Mouse (Mus musculus): Measurements from ENCODE around the gene Gm7030.
"Not testable (repeated sequence)": the region's sequence is repeated elsewhere in the genome, so short reads cannot be mapped to it uniquely, and the experiment has no call there.

Gm7030 gene

DNA sequence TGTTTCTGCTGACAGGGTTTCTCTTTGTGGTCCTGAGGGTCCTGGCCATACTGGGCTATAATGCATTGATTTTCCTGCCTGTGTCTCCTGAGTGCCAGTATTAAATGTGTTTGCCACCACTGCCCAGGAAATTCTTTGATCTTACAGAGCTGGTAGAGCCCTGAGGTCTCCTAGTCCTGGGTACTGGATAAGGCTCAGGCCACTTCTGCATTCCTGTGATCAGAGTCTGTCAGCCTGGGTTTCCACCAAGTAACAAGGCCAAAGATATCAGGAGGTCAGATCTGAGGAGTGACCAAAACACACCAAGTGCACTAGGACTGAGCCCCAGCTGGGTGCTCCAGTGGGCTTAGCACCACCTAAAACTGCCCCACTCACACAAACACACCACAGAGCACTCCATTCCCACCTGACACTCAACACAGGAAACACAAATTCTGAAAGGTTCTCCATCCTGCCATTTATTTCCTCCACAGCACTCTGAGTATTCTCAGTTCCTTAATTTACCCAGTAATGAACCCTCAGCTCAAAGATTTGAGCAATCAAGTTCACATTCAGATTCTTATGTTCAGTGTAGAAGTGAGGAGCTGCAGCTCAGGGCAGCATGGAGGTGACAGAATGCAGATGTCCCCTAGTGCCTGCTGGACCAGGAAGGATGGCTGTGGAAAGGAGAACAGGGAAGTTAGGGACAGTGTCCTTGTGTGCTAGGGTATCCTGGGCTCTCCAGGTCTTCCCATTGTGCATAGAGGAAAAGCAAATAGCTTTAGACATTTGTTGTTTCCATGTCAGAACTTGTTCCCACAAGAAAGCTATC is 6.4 kb upstream of the Gm7030 start:
- peak; percentile 0 for DNase-seq (ENCODE audit: low spot score)

DNA sequence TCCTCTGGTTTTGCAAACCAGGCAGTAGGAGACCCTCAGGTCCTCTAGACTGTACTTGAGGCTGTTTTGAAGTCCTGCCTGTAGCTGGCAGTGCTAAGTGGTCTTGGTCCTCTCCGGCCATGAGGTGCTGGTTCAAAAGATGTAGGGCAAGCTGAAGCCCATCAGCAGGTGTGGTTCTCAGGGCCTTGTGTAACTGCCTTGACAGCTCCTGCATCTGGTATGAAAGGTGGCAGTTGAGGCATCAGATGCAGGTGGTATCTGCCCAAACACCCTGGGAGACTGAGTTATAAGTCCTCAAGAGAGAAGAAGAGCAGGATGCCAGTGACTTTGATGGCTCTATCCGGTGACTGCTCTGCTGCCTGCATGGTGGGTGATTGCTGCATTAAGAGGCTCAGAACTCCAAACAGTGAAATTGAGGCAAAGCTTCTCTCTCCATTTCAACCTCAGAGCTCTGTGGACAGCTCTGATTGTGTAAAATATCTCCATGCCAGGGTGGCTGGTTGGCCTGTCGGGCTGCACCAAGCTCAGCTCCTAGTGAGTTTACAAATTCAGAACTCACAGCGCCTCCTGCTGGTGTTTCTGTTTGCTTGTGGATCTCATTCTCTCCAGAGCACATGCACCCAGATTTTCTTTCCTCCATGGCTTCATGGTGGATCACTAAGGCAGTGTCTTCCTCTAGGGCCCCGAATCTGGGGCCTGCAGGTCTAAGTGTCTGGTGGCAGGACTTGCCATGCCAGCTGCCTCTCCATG is 2.5 kb upstream of the Gm7030 start:
- DNase-seq (ENCODE audit: low spot score) = peak; percentile 0

DNA sequence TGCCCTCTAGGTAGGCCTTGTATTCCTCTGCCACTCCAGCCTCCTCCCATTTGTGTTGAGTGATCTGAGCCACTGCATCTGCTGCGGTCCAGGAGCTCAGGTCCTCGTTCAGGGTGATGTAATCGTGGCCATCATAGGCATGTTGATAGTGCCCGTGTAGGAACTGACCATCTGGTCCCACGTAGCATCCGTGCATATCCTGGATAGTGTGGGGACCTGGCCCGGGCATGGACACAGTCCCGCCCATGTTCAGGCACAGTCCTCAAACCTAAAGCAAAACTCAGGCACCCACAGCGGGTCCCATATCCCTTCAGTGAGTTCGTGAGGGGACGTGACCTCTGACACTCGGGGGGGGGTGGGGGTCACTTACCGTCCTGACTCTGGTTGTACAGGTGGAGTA is 700 bp downstream of the Gm7030 start:
- DNase-seq (ENCODE audit: low spot score) = not testable (repeated sequence)

DNA sequence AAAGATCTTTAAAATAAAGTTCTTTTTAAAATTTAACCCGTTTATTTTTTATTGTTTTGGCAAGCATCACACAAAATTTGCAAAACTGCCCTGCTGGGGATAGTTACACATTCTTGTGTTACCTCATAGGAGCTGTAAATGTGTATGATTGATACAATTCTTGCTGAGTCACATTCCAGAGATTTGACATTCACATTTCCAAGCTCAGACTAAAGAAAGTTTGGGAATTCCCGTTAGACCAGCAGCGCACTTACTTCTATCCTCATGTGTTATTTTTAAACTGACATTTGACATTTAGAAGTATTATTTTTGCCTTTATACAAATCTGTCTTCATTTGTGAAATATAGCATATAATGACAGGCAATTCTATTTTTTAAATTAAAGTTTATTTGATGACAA is 5.1 kb downstream of the Gm7030 start:
- DNase-seq (ENCODE audit: low spot score) = not testable (repeated sequence)

DNA sequence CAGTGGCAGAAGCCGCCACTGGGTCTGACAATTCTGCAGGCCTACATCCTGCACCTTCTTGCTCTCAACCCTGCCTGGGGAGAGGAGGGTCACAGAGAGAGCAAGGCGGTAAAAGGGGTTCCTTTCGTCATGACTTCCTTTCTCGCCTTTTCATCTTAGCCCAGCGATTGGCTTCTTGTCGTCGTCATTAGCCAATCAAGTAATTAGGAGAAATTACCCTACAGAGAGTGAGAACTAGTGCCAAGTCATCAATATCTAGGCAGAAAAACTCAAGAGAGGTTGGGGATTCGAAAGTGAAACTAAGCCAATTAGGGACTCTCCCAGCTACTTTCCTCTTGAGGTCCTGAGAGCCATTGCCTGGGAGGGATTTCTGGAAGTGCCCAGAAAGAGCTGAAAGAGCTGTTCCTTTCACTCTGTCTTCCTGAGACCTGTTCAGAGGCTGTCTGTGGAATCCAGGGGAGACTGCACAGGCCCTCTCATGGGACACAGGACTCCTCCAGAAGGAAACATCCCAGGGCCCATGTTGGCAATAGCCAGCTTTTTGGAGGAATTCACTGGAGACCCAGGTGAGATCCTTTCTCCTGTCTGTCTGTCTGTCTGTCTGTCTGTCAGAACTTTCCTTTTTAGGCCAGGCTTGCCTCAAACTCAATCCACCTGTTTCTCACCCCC is 7.7 kb downstream of the Gm7030 start, which contains the start of gene Gm19684:
TSS of gene Gm19684 (plus strand) at position 327 of the 669 bp plus-strand sequence.
- peak; percentile 64 for DNase-seq (ENCODE audit: low spot score)

DNA sequence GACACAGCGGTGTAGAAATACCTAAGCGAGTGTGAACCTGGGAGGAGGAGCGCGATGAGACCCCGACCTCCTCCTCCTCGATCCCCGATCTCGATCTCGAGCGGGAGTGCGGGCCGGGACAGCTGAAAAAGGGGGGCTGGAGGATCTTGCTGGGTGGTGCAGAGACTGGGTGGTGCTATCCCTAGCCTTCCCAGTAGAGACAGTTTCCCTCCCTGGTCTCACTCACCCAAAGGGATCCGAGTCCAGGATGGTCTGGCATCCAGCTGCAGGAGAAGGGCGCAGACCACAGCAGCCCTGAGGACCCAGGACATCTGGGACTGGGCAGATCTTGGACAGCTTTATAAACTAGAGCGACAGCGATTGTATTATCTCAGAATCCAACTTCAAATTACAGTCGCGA is 8.4 kb downstream of the Gm7030 start:
- DNase-seq (ENCODE audit: low spot score) = not testable (repeated sequence)

DNA sequence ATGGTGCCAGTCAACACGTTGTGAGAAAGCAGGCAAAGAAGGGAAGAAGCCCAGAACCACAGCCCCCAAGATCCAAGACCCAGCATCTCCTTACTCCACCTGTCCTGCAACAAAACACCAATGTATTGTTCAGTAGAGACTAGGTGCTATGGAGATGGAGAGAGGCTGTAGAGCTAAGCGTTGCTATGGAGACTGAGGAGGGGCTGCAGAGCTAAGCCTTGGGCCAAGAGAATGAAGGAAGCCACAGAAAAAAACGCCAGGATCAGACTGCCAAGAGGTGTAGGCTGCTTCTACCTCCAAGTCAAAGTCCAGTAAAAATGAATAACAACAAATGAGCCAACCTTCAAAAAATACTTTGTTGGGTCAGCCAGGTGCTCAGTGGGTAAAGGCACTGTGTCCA is 12.7 kb downstream of the Gm7030 start:
- DNase-seq (ENCODE audit: low spot score) = not testable (repeated sequence)

DNA sequence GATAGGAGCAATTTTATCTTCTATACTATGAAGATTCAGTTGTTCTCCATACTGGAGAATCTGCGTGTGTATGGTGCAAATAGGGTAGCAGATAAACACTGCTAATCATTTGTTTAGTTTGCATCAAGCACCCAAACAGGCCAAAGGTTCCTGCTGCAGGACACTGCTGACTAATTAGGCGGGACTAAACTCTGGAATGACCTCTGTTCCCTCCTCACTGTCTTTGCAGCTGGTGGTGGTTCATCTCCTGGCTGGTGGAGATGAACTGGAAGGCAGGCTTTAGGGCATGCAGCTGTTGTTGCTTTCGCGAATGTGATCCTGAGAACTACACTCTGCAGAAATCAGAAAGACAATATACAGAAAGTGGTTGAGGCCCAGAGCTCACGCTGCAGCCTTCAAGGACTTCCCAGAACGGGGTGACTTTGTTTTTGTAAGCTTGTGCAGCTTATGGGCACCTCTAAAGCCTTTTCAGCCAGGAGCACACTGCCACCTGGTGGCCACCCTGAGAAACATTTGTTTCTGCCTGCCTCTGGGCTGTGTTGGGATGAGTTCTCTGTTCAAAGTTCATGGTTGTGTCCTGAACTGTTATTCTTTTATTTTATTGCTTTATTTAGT is 15.1 kb downstream of the Gm7030 start:
- DNase-seq (ENCODE audit: low spot score) = peak; percentile 35

DNA sequence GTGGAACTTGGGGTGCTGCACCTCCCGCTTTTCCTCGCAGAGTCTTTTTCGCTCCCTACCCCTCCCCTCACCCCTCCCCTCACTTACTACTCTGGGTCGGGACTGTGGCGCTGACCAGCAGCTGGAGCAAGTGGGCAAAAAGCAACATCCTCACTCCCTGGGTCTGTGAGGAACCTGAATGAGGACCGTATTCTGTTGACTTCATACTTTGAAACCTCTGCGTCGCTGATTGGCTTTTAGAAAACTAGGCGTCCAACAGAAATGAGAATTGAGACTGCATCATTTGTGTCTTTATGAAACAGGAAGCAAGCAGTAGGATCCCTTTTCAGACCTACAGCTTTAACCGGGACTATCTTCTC is 17.7 kb downstream of the Gm7030 start:
- DNase-seq (ENCODE audit: low spot score) = peak; percentile 41

DNA sequence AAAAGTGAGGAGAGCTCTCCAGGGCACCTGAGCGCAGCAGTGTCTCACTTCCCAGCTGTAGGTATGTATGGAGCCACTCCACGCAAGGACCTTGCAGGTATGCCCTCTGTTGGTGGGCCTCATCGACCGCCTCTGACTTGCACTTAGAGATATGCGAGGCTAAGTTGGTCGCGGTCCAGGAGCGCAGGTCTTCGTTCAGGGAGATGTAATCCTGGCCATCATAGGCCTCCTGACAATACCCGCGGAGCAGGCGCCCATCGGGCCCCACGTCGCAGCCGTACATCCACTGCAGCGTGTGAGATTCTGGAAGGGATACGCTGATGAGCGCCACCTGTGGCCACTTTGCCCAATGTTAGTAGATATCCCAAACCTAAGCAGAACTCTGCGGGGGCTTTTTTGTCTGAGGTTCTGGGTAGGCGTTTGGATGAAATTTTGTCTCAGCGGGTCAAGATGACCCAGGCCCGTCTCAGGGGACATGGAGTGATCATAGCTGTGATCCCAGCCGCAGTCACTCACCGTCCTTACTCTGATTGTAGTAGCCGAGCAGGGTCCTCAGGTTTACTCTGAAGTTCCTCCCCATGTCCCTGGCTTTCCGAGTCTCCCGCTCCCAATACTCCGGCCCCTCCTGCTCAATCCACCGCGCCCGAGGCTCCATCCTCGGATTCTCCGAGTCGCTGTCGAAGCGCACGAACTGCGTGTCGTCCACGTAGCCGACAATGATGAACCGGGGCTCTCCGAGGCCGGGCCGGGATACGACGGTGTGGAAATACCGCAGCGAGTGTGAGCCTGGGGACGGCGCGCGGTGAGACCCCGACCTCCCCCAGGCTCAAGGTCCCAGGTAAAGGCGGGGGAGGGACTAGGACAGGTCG is 18.4 kb downstream of the Gm7030 start:
- peak; percentile 43 for DNase-seq (ENCODE audit: low spot score)

DNA sequence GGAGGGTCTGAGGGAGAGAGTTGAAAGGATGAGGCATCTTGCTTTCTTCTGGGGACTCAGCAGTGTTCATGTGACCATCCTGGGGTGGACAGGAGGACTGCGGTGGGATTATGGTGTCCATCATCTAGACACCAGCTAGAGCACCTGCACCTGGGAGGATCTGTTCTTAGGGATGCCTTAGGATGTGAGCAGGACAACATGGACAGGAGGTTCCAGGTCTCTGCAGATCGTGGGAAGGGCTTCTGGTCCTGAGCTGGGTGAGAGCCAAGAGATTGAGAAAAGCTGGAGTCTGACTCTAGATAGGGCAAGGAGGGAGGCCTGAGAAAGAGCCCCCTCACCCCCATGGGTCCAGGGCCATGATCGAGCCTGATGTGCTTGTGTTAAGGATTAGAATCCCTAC is 19.1 kb downstream of the Gm7030 start:
- not testable (repeated sequence) for DNase-seq (ENCODE audit: low spot score)

DNA sequence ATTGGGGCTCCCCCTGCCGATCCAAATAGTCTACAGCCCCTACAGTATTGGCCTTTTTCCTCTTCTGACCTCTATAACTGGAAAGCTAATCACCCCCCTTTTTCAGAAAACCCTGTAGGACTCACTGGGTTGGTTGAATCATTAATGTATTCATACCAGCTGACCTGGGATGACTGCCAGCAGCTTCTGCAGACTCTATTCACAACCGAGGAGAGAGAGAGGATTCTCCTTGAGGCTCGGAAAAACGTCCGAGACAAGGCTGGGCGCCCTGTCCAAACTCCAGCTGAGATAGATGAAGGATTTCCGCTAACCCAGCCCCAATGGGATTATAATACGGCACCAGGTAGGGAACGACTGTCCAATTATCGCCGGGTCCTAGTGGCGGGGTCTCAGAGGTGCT is 27.1 kb downstream of the Gm7030 start:
- DNase-seq (ENCODE audit: low spot score) = not testable (repeated sequence)

DNA sequence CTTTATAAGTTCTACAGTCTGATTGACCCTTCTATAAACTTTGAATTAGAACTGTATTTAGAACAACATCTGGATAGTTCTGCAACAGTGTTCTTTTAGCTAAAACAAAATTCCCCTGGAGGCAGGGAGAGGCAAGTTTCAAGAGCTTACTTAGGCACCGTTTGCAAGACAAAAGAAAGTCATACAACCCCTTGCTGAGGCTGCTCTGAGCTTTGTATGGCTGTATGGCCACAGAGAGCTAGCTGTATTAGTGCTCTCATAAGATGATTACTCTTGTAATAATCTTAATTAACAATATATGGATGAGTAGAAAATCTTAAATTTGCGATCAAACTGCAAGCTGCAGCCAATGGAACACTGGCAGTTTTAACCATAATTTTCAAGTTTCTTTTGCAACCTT is 29.6 kb downstream of the Gm7030 start:
- DNase-seq (ENCODE audit: low spot score) = not testable (repeated sequence)

DNA sequence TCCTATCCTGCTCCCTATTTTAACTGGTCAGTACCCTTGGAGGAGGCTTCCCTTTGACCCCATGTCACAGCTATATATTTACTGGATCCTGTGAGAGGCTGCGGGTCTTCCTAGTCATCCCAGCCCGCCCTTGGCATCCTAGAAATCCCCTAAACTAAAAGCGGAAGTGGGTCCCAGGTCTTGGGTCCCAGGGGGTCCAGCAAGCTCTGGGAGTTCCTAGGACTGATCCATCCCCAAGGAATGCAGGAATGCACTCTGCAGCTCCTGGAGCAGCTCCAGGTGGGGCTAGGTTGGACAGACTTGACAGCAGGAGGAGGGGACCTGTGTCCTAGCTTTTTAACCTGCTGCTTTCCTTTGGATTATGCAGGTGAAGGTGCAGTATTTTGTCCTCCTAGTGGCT is 35.3 kb downstream of the Gm7030 start:
- DNase-seq (ENCODE audit: low spot score) = no peak

DNA sequence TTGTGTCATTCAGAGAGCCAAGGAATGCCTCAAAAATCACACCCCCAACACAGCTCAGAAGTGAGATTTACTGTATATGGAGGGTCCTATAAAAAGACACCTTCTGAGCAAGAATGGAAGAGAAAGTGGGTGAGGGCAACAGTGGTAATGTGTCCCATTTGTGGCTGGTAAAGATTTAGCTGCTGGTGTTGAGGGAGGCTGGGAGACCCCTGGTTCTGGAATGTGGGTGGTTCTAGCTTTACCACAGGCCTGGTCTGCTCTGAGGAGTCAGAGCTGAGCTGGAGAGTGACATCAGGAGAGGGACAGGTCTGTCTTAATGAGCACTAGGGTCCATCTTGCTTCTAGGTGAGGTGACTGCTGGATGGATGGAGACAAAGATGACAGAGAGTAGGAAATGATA is 36.7 kb downstream of the Gm7030 start:
- not testable (repeated sequence) for DNase-seq (ENCODE audit: low spot score)

DNA sequence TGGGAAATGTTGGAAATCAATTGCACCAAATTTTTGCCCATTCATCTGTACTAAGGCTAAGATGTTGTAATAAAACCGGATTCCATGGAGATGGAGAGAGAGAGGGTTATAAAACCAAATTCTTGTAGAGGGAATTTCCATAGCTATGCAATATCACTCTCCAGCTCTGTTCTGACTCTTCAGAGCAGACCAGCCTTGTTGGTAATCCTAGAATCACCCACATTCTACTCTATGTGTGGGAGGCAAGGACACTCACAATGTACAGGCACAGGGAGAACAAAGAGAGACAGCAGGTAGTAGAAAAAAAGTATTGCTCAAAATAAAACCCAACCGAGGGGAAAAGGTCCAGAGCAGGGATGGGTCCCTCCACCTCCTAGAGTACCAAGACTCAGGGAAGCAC is 37.3 kb downstream of the Gm7030 start:
- not testable (repeated sequence) for DNase-seq (ENCODE audit: low spot score)

DNA sequence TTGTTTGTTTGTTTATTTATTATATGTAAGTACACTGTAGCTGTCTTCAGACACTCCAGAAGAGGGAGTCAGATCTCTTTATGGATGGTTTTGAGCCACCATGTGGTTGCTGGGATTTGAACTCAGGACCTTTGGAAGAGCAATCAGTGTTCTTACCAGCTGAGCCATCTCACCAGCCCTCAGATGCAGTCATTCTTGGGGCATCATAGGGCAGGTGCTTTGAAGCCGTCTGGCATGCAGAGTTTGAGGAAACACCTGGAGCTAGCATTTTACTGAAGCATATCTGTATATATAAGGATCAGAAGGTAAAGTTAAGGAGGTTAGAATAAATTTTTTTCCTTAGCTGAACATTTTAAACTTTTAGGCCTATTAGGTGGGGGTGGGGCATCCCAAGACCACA is 43.2 kb downstream of the Gm7030 start:
- not testable (repeated sequence) for DNase-seq (ENCODE audit: low spot score)

DNA sequence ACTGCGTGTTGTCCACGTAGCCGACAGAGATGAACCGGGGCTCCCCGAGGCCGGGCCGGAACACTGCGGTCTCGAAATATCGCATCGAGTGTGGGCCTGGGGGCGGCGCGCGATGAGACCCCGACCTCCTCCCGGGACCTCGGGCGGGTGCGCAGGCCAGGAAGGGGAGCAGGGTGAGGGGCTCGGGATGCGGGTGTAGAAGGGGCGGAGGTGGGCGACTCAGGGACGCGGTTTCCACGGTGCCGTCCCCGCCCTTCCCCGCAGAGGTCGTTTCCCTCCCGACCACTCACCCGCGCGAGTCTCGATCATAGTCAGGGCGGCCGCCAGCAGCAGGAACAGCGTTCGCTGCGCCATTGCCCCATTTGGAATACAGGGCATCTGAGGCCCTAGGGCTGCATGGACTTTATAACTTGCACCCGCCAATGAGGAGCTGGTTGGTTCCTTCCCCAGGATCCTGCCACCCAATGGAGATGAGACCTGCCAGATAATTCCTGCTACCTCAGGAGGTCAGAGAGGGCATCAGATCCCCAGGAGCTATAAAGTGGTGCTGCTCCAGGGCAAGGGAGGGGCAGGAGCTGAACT is 45.3 kb downstream of the Gm7030 start:
- DNase-seq (ENCODE audit: low spot score) = no peak

DNA sequence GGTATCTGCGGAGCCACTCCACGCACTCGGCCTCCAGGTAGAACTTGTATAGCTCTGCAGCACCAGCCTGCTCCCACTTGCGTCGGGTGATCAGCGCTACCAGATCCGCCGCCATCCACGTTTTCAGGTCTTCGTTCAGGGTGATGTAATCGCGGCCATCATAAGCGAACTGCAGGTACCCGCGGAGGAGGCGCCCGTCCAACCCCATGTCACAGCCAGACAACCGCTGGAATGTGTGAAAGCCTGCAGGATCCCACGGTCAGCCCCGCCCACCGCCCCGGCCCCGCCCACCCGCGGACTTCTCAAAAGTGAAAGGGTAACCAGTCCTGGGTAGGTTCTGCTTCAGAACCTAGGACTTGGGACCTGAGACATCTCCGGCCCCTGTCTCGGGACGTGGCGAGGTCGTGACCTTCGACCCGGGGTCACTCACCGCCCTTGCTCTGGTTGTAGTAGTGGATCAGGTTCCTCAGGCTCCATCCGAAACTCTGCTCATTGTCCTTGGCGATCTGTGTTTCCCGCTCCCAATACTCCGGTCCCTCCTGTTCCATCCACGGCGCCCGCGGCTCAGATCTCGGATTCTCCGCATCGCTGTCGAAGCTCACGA is 45.9 kb downstream of the Gm7030 start:
- DNase-seq (ENCODE audit: low spot score) = peak; percentile 35

DNA sequence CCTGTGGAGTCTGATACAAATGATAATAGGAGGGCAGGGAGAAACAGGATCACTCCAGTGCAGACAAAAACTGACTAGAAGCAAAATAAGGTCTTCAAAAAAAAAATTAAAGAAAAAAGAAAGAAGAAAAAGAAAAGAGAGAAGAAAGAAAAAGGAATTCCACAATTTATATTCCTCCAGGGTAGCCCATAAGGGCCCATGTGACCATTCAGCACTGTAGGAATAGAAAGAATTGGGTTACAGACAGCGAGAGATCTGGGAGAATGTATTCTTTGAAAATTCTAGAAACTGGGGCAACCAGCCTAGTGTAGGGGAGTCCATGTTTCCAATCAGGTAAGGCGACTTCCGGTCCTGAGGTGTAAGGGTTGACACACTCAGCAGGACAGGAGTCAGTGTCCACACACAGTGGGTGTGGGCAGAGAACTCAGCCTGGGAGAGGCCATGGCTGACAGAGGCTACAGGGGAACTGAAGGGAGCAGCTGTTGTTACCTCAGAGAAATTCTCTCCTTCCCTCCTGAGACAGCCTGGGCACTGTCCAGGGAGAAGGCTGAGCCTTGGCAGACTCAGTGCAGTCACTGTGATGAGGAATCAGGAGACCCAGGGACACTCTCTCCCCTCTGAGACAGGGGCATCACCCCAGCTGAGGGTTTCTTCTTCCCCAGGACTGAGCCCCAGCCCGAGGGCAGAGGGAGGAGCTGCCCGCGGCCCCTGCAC is 46.5 kb downstream of the Gm7030 start:
- not testable (repeated sequence) for DNase-seq (ENCODE audit: low spot score)
